Mouse (Mus musculus) CH12.LX (cell line): ENCODE results near the gene Matn3.

Source experiments
- CTCF ChIP-seq, 2 experiments: IDR thresholded peaks in 1 of 2; conservative IDR thresholded peaks in 1 of 2; 2 replicates each; pipeline ENCODE4 v1.5.1; 2011 to 2012; ENCODE audit warnings: low read depth in 2 of 2, low read length in 2 of 2, improper control_type of control experiment in 1 of 2, inconsistent platforms in 1 of 2, mild to moderate bottlenecking in 1 of 2, moderate library complexity in 1 of 2
- ETS1 ChIP-seq: conservative IDR thresholded peaks from 2 replicates; pipeline ENCODE4 v1.6.1; 2012; ENCODE audit warnings: low read depth, mild to moderate bottlenecking, inconsistent platforms, low read length, improper control_type of control experiment, moderate library complexity
- POLR2A ChIP-seq: IDR thresholded peaks from 2 replicates; pipeline ENCODE4 v1.6.1; 2011; ENCODE audit warnings: low read depth, mild to moderate bottlenecking, improper control_type of control experiment, low read length
- TCF12 ChIP-seq: IDR thresholded peaks from 2 replicates; pipeline ENCODE4 v1.6.1; 2014; ENCODE audit warnings: low read depth, mild to moderate bottlenecking, inconsistent platforms, low read length, improper control_type of control experiment
- USF2 ChIP-seq: conservative IDR thresholded peaks from 2 replicates; pipeline ENCODE4 v1.6.1; 2011; ENCODE audit warnings: low read depth, low read length, improper control_type of control experiment
- ZNF384 ChIP-seq: IDR thresholded peaks from 2 replicates; pipeline ENCODE4 v1.6.1; 2012; ENCODE audit warnings: low read depth, low read length, improper control_type of control experiment, inconsistent platforms

DNA sequence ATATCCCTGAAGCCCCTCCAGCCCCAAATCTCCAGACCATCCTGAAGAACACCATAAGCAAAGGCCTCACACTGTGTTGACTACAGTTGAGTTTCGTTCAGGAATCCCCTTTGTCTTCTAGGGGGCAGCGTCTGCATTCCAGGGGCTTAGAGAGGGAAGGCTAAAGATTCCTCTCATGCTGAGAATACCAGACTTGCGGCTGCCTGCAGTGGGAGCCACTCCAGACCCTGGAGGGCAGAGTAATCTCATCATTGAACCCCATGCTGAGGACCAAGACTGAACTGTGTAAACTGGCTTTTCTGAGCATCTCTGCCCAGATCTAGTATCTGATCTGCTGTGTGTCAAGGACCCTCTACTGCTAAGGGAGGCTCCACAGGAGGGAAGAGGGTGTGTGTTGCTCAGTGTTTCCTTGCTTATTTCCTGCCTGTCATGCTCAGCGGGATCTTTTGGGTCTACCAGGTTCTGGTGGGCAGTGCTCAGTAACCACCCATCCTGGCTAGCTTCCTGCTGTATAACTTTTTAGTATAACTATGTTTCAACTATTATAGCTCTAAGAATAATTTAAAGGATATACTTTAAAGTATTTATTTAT is 47.5 kb upstream of the Matn3 start:
- no peak for TF ChIP-seq CTCF (conservative IDR thresholded peaks at IDR 0.05 in 1 of 2, IDR thresholded peaks at IDR 0.05 in 1 of 2; ENCODE audit: low read depth in 2 of 2, low read length in 2 of 2)
- TF ChIP-seq USF2 = no peak
- no peak for TF ChIP-seq POLR2A
- TF ChIP-seq ETS1 = no peak
- TF ChIP-seq ZNF384 = no peak
- TF ChIP-seq TCF12 = no peak
